Mouse (Mus musculus): Measurements from ENCODE around the gene Gm4491.
A peak's percentile ranks its signal among the peaks of the same experiment; 100 is the strongest.

The Gm4491 gene

DNA sequence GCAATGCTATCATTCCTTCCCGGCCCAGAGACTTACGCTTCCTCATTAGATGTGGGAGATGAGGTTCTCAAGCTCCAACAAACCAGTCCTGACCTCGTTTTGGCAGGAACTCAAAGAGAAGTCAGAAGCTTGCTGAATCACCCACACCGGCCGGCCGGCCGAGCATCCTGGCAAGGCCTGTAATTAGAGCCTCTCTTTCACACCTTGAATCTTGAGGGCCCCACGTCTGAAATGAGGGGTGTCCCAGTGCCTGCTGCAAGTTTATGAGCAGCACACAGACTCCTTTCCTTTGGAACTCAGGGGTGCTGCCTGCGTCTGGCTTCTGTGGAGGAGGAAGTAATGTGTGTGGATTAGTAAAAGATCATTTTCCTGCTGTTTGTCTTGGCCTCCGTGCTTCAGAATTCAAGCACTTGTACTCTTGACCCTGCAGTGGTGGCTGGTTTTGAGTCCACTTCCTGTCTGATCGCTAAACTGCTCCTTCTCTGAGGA is 31.5 kb downstream of the Gm4491 start:
- DNase-seq (ENCODE audit: low read depth, low spot score) = no peak

DNA sequence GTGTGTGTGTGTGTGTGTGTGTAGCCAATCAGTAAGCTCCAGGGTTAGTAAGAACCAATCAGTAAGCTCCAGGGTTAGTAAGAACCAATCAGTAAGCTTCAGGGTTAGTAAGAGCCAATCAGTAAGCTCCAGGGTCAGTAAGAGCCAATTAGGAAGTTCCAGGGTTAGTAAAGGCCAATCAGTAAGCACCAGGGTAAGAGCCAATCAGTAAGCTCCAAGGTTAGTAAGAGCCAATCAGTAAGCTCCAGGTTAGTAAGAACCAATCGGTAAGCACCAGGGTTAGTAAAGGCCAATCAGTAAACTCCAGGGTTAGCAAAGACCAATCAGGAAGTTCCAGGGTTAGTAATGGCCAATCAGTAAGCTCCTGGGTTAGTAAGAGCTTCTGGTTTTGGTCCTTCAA is 32.8 kb downstream of the Gm4491 start:
- DNase-seq (ENCODE audit: low read depth, low spot score) = no peak

- DNase-seq (ENCODE audit: low read depth, low spot score) = no peak
These were observed 40.1 kb downstream of the Gm4491 start for GRCm38 (mm10) chr14:57075537-57075936.

DNA sequence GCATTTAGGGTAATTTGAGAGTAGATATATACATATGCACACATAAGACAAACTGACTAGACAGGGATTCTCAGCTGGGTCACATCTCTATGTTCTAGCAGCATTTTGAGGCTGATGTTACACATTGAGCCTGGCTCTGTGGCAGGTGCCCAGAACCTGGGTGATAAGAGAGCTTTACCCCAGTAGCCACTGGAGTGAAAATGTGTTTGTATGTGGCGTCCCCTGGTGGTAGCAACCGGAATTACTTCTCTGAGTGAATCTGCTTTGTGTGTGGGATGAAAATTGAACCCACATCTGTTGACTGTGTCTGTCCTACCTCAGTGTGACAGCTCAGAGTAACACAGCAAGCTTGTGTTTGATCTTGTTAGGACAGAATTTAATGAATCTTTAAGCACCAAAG is 45.8 kb downstream of the Gm4491 start:
- peak; percentile 53 for DNase-seq (ENCODE audit: low read depth, low spot score)

DNA sequence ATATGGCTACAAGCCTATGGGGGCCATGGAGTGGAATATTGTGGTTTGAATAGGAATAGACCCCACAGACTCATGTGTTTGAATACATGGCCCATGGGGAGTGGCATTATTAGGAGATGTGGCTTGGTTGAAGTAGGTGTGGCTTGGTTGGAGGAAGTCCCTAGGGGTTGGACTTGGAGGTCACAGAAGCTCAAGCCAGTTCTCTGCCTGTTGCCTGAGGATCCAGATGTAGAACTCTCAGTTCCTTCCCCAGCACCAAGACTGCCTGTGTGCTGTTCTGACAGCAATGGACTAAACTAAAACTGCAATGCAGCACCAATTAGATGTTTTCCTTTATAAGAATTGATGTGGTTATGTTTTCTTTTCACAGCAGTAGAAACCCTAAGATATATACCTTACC is 49.6 kb downstream of the Gm4491 start:
- no peak for DNase-seq (ENCODE audit: low read depth, low spot score)

Measured in ES-CJ7 (cell line).